Mouse (Mus musculus): ENCODE measurements at regions not wholly inside any gene's neighbourhood (a gene's known extent, or its start where the extent isn't known, plus 50 kb on each side); places are given as distances from the start of the nearest gene placed in this dataset.
A peak's percentile ranks its signal among the peaks of the same experiment; 100 is the strongest.

DNA sequence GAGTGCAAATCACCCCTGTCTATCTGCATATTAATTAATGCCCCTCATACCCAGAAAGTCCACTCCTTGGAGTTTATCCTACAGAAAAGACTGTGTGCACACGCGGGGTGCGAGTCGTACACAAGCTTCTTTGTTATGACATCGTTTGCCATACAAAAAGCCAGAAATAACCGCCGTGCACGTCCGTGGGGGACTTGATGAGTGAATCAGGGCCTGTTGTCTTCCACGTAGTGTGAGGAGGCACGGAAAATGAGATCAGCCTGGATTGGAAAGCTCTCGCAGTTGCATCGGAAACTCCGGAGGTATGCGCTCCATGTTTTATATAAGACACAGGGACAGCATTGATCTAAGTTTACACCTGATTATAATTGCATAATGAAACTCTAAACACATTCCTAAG lies 120.3 kb downstream of the Etnk1 start:
- DNase-seq (ENCODE audit: low spot score in 2 of 2), result peak; percentile 35 to 62

DNA sequence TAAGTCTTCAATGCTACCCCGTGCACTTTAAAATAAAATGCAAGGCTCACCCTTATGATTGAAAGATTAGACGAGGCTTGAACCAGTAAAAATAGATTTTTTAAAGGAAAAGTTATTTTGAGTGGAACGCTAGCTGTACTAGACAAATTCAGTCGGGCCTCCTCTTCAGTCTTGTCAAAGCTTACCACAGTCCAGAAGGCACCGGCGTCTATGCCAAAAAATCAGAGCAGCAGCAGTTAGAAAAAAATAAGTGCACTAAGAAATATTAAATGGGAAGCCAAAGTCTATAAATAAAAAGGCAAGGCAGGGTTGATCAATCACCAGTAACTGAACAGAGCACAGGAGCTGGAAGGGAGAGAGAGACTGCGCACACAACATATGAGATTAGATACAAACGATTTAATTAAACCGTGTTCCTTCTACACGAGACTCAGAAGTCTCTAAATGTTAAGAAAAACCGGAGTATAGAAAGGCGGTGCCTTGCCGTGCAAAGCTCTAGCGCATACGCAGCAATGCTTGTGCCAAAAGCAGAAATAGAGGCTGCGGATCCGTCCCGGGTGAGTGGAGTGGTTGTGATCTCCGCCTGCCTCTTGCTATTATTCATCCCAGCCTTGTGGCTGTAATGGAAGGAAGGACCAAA lies 121.6 kb downstream of the Etnk1 start:
- peak; percentile 56 to 84 for DNase-seq (ENCODE audit: low spot score in 2 of 2)

GRCm38 (mm10) chr6:143293648-143294047 lies 126.6 kb downstream of the Etnk1 start:
- no peak for DNase-seq (ENCODE audit: low spot score in 2 of 2)

GRCm38 (mm10) chr6:143298391-143298790 lies 131.4 kb downstream of the Etnk1 start:
- DNase-seq (ENCODE audit: low spot score in 2 of 2), result no peak

DNA sequence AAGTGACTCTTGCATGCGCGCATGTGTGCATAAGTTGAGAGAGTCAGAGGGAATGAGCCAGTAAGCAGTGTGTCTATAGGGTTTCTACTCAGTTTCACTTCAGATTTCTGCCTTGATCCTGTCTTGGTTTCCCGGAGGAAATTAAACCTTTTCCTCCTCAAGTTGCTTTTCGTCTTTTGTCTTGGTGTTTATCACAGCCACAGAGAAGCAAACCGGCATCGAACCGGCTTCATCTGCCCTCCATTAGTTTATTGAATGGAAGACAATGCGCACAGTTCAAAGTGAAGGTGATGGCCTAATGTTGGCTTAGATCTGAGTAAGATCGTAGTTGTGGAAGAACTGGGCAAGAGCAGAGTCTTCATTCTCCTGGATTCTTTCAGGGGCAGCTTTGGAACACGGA lies 134.4 kb downstream of the Etnk1 start:
- no peak for DNase-seq (ENCODE audit: low spot score in 2 of 2)

GRCm38 (mm10) chr6:143307327-143307726 lies 140.3 kb downstream of the Etnk1 start:
- DNase-seq (ENCODE audit: low spot score in 2 of 2), result no peak

GRCm38 (mm10) chr6:143315859-143316258 lies 148.8 kb downstream of the Etnk1 start:
- DNase-seq (ENCODE audit: low spot score in 2 of 2), result no peak

GRCm38 (mm10) chr6:143320426-143320825 lies 153.4 kb downstream of the Etnk1 start:
- DNase-seq (ENCODE audit: low spot score in 2 of 2), result no peak

DNA sequence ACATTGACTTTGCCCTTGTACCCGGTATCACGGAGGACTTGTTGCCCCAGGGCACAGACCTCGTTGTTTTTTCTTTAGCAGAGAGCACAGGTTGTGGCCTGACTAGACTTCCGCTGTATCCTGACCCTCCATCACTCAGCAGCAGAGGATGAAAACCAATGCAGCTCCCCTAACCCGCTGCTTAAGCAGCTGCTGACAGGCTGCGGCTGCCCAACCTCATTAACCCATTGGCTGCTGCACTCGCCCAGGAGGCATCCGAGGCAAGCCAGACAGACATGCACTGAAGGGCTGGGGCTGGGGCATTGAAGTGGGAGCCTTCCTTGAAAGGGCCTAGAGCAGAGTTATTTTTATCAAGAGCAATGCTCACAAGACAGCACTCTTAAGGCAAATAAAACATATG lies 157.6 kb downstream of the Etnk1 start:
- peak in 1 of 2 experiments; percentile 10 for DNase-seq (ENCODE audit: low spot score in 2 of 2)

GRCm38 (mm10) chr6:143326956-143327722 lies 160.1 kb downstream of the Etnk1 start:
- DNase-seq (ENCODE audit: low spot score in 2 of 2), result no peak

DNA sequence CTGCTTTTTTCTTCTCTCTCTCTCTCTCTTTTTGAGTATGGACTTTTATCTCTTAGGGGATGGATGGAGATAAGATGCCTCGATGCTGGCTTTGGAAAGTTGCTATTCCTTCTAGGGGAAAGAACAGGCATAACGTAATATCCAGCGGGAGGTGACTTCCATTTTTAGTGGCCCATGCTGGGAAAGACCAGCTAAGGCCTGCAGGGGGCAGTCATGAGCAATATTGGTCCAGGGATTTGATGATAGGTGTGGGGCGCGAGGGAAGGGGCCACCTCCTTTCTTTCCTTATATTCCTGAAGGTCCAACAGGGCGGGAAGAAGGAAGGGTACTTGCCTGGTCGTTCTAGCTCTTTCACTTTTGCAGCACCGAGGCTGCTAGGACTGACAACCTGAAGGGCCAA lies 160.8 kb downstream of the Etnk1 start:
- peak; percentile 11 to 16 for DNase-seq (ENCODE audit: low spot score in 2 of 2)

- DNase-seq (ENCODE audit: low spot score in 2 of 2), result peak; percentile 49 to 58
Observed at GRCm38 (mm10) chr6:143328202-143328601, 161.2 kb downstream of the Etnk1 start.

GRCm38 (mm10) chr6:143329096-143329495 lies 162.1 kb downstream of the Etnk1 start:
- DNase-seq (ENCODE audit: low spot score in 2 of 2), result no peak

DNA sequence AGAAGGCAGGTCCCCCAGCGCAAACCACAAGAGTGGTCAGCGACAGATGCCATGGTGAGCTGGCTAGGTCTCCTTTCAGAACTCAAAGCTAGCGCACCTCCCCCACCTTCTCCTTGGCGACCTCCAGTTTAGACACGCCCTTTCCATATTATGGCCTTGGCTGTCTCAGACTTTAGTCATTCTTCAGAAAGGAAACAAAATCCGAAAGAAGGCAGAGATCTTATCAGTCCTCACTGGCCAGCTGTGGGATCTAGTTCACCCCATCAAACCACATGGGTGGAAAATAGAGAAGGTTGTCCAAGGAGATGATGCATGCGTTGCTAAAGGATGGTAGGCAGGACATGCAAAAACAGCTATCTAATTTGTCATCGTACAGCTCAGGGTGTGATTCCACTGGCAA lies 166.5 kb downstream of the Etnk1 start:
- no peak for DNase-seq (ENCODE audit: low spot score in 2 of 2)

DNA sequence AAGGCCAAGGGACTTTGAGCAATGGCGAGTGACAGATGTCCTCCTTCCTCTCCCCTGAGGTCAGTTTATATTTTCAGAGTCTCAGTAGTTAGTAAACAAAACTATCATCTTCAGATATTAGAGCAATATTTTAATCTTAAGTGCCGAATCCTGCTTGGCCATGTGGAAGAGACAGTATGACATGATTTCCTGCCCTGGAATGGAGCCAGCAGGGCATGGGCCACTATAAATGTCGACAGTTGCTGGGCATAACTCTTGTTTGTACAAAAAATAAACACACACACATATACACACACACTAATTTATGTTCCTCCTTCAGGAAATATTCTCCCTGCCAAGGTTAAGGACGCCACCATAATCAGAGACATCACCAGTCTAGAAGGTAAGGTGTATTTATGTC lies 169.6 kb downstream of the Etnk1 start:
- DNase-seq (ENCODE audit: low spot score in 2 of 2), result no peak

- no peak for DNase-seq (ENCODE audit: low spot score in 2 of 2)
Observed at GRCm38 (mm10) chr6:143349000-143349399, 182.0 kb downstream of the Etnk1 start.

DNA sequence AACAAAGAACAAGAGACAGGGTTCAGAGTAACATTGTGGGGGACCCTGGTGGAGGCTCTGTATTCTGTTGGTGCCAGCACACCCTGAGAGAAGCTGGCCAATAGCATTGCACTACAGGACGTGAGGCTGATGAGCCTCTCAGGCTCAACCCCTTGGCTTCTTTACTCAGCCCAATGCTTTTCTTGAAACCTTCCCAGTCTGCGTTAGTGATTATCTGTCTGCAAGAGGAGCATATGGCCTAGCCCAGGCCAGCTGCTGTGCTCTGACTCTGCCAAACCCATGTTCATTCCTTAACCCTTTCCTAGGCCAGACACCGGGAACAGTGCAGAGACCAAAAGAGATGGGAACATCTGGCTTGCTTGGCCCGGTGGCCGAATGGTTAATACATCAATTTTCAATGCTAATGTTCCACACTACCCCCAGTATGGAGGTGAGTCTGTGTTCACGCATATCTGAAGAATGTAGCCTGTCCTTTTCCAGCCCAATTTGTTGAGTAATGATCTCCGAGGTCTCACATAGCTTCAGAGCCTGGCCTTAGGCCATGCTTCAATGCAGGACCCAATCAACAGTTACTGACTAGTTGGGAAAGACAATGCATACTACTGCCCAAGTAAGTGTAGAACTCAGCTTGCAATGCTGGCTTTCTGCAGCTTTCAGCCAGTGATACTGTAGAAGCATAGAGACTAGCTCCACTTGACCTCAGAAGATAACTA lies 192.5 kb downstream of the Etnk1 start:
- DNase-seq (ENCODE audit: low spot score in 2 of 2), result no peak

- no peak for DNase-seq (ENCODE audit: low spot score in 2 of 2)
Observed at GRCm38 (mm10) chr6:143361149-143361725, 194.2 kb downstream of the Etnk1 start.

- no peak for DNase-seq (ENCODE audit: low spot score in 2 of 2)
Observed at GRCm38 (mm10) chr6:143361963-143362362, 194.9 kb downstream of the Etnk1 start.

GRCm38 (mm10) chr6:143365840-143366239 lies 198.8 kb downstream of the Etnk1 start:
- no peak for DNase-seq (ENCODE audit: low spot score in 2 of 2)

DNA sequence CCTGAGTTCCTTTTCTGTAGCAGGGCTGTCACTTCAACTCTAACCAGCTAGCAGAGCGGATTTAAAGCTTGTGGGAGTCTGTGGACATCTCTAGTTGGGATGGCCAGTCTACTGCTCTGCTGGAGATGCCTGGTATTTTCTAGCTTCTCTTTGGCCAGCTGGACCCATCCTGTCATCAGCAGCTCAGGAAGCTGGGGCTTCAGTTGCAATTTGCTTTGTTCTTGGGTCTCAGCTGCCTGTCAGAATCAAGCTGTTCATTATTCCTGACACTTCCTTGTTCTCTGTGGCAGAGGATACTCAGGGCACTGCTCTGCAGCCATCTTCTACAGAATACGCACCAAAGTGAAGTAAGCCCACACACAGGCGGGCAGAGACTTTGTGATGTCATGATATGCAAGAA lies 200.8 kb downstream of the Etnk1 start:
- DNase-seq (ENCODE audit: low spot score in 2 of 2), result no peak

DNA sequence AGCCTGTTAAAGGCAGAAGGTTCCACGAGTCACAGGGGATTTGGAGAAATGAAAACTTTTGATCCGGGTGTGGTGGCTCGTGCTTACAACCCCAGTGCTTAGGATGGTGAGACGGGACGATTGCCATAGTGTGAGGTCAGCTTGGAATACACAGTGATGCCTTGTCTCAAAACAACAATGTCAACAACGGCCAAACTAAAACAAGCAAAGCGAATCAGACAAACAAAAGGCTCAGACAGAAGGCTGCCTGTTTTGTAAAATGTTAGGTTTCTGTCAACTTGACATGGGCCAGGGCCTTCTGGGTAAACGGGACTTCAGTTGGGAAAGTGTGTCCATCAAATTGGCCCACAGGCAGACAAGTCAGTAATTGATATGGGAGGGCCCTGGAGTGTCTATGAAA lies 201.6 kb downstream of the Etnk1 start:
- no peak for DNase-seq (ENCODE audit: low spot score in 2 of 2)

Data from frontal cortex, postnatal 36 days (tissue).